Mouse (Mus musculus) thymus, adult 2 months (tissue): Measurements from ENCODE around the gene Rubcnl. TPM values are rescaled to one million over a fixed set of nuclear protein-coding genes. Genes with fewer than 3 reads are reported as not detected.
A peak's percentile ranks its signal among the peaks of the same experiment; 100 is the strongest.

Experiments used
- DNase-seq: peaks from one replicate; pipeline ENCODE4 v3.0.0; 2021
- H3K27ac ChIP-seq: fragments of 200-500 bp; 2 replicates; pipeline ENCODE4 v1.5.1; 2012; ENCODE audit warnings: low read length, control low read depth; ENCODE audit not compliant: control insufficient read depth, insufficient read depth
- H3K27me3 ChIP-seq: fragments of 200-500 bp; 2 replicates; pipeline ENCODE4 v1.6.1; 2012; ENCODE audit warnings: mild to moderate bottlenecking, low read length, moderate library complexity, mixed read lengths; ENCODE audit not compliant: control insufficient read depth, insufficient read depth
- H3K36me3 ChIP-seq: fragments of 200-500 bp; 2 replicates; pipeline ENCODE4 v1.6.1; 2012; ENCODE audit warnings: mild to moderate bottlenecking, low read length, moderate library complexity; ENCODE audit not compliant: control insufficient read depth, insufficient read depth
- H3K4me1 ChIP-seq: fragments of 200-500 bp; replicated peaks from 2 replicates; pipeline ENCODE4 v1.6.1; 2012; ENCODE audit warnings: low read length; ENCODE audit not compliant: control insufficient read depth, insufficient read depth
- H3K4me3 ChIP-seq: fragments of 200-500 bp; 2 replicates; pipeline ENCODE4 v1.5.1; 2012; ENCODE audit warnings: mild to moderate bottlenecking, low read length, control low read depth, moderate library complexity; ENCODE audit not compliant: control insufficient read depth, insufficient read depth
- CTCF ChIP-seq: fragments of 200-500 bp; IDR thresholded peaks from 2 replicates; pipeline ENCODE4 v1.5.1; 2012; ENCODE audit warnings: mild to moderate bottlenecking, control low read depth, low read length, moderate library complexity, borderline replicate concordance; ENCODE audit not compliant: control insufficient read depth, poor library complexity, insufficient read depth; ENCODE audit errors: extremely low read depth
- POLR2A ChIP-seq: fragments of 200-500 bp; IDR thresholded peaks from 2 replicates; pipeline ENCODE4 v1.6.1; 2012; ENCODE audit warnings: mild to moderate bottlenecking, low read length, control low read depth, moderate library complexity; ENCODE audit not compliant: control insufficient read depth, poor library complexity, insufficient read depth; ENCODE audit errors: extremely low read depth
- WGBS: fragments of 180-500 bp; shearing (Covaris S2); methylation state at CpG from one replicate; pipeline ENCODE4 v1.1.7; 2018; 5-methylcytosine and 5-hydroxymethylcytosine counted together
- polyA plus RNA-seq: library from polyadenylated mRNA; depleted of rRNA; stranded (reverse); fragments of >200 nt; gene quantifications from 2 replicates; pipeline ENCODE4 v1.2.3, GENCODE M21; 2012

The Rubcnl gene
- polyA plus RNA-seq, 1 experiment = 2.9 TPM

GRCm38 (mm10) chr14:75045184-75045583, 29.4 kb downstream of the Rubcnl start:
- Histone ChIP-seq H3K27me3 (no peaks in the 10 kb centered on the region), H3K27ac (no peak overlapping the region), H3K36me3 (no peaks in the 10 kb centered on the region), H3K4me3 (no peak overlapping the region), H3K4me1 (peaks cover 7% of the 10 kb centered on the region)
- WGBS = 69% methylated on average over 7 of the region's 7 CpGs
- DNase-seq = no peak
- TF ChIP-seq POLR2A (no peak), CTCF (no peak)

GRCm38 (mm10) chr14:75052451-75052850, 36.6 kb downstream of the Rubcnl start:
- Histone ChIP-seq H3K4me3 (no peak overlapping the region), H3K4me1 (peaks cover 5% of the 10 kb centered on the region), H3K36me3 (no peaks in the 10 kb centered on the region), H3K27ac (no peak overlapping the region), H3K27me3 (no peaks in the 10 kb centered on the region; the same call in 1 of the 2 replicates)
- 51% methylated on average over 8 of the region's 8 CpGs for WGBS
- DNase-seq = peak; percentile 33
- TF ChIP-seq POLR2A = no peak
- TF ChIP-seq CTCF = no peak

GRCm38 (mm10) chr14:75054455-75055343, 38.9 kb downstream of the Rubcnl start:
- no peaks in the 10 kb centered on the region for H3K36me3 ChIP-seq
- WGBS = 93% methylated on average over 14 of the region's 14 CpGs
- H3K27me3 ChIP-seq = no peaks in the 10 kb centered on the region; the same call in 1 of the 2 replicates
- no peak overlapping the region for H3K27ac ChIP-seq
- H3K4me1 ChIP-seq = peaks cover 5% of the 10 kb centered on the region
- TF ChIP-seq CTCF = no peak
- TF ChIP-seq POLR2A = no peak
- H3K4me3 ChIP-seq = no peak overlapping the region
- DNase-seq = no peak

- no peaks in the 10 kb centered on the region for H3K27me3 ChIP-seq
- no peak overlapping the region for H3K27ac ChIP-seq
- 36% methylated on average over 9 of the region's 9 CpGs for WGBS
- DNase-seq = no peak
- no peaks in the 10 kb centered on the region for H3K36me3 ChIP-seq
- H3K4me3 ChIP-seq = no peak overlapping the region
- H3K4me1 ChIP-seq = peaks cover 5% of the 10 kb centered on the region
- no peak for TF ChIP-seq CTCF
- TF ChIP-seq POLR2A = no peak
Measured at GRCm38 (mm10) chr14:75056861-75057431, 41.1 kb downstream of the Rubcnl start.

GRCm38 (mm10) chr14:75060562-75060961, 44.7 kb downstream of the Rubcnl start:
- TF ChIP-seq CTCF (no peak), POLR2A (no peak)
- no peak overlapping the region for H3K4me3 ChIP-seq
- peak; percentile 36 for DNase-seq
- peaks cover 8% of the 10 kb centered on the region for H3K4me1 ChIP-seq
- no peak overlapping the region for H3K27ac ChIP-seq
- 30% methylated on average over 8 of the region's 8 CpGs for WGBS
- H3K27me3 ChIP-seq = no peaks in the 10 kb centered on the region
- no peaks in the 10 kb centered on the region for H3K36me3 ChIP-seq

GRCm38 (mm10) chr14:75063936-75064335, 48.1 kb downstream of the Rubcnl start:
- Histone ChIP-seq H3K27ac (no peak overlapping the region), H3K36me3 (no peaks in the 10 kb centered on the region), H3K27me3 (no peaks in the 10 kb centered on the region), H3K4me1 (peaks cover 10% of the 10 kb centered on the region), H3K4me3 (no peak overlapping the region)
- no peak for TF ChIP-seq CTCF
- no peak for TF ChIP-seq POLR2A
- WGBS = 98% methylated on average over 8 of the region's 8 CpGs
- no peak for DNase-seq

- H3K4me3 ChIP-seq = no peak overlapping the region
- DNase-seq = no peak
- H3K27me3 ChIP-seq = no peaks in the 10 kb centered on the region
- H3K27ac ChIP-seq = no peak overlapping the region
- peaks cover 14% of the 10 kb centered on the region for H3K4me1 ChIP-seq
- WGBS = 92% methylated on average over 7 of the region's 7 CpGs
- H3K36me3 ChIP-seq = no peaks in the 10 kb centered on the region
- TF ChIP-seq CTCF (no peak), POLR2A (no peak)
Measured at GRCm38 (mm10) chr14:75064520-75064919, 48.7 kb downstream of the Rubcnl start.
